Mouse (Mus musculus) testis, postnatal 14 days (tissue): ENCODE measurements around the gene Lypd4.
"Not testable (repeated sequence)": the region's sequence is repeated elsewhere in the genome, so short reads cannot be mapped to it uniquely, and the experiment has no call there.

Experiments
- DNase-seq: peaks from one replicate; pipeline ENCODE4 v3.0.0; 2021; ENCODE audit warnings: low spot score

The Lypd4 gene

DNA sequence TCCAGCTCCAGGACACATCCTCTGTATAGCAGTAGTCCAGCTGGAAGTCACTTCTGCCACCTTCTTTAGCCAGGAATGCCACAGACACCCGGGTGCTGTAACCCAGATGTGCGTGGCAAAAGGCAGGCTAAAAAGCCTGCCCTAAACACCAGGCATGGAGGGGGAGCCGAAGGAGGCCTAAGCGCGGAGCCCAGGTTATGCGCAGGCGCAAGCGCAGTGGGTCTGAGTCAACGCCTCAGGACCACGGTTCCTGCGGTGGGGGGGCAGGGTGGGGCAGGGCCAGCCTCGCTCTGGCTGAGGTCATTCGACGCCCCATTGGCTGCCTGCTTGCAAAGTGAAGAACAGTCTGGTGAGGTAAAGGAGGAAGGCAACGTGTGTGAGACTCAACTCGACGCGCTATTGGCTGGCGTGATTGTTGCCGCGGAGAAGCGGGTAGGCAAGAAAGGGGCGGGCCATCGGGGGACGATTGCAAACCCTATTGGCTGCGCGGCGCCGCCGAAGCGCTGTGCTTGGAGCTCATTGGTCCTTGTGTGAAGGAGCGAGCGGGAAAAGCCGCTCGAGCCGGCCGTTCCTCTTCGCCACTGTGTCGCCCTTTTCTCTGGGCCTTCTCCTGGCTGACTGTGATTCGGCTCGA, at the start of gene Lypd4, which contains the start of gene Dmrtc2:
Gene Lypd4 (minus strand): TSS at position 410 of the 634 bp plus-strand sequence.
Gene Dmrtc2 (plus strand): TSS at position 526 of the 634 bp plus-strand sequence.
- peak; percentile 93 for DNase-seq

DNA sequence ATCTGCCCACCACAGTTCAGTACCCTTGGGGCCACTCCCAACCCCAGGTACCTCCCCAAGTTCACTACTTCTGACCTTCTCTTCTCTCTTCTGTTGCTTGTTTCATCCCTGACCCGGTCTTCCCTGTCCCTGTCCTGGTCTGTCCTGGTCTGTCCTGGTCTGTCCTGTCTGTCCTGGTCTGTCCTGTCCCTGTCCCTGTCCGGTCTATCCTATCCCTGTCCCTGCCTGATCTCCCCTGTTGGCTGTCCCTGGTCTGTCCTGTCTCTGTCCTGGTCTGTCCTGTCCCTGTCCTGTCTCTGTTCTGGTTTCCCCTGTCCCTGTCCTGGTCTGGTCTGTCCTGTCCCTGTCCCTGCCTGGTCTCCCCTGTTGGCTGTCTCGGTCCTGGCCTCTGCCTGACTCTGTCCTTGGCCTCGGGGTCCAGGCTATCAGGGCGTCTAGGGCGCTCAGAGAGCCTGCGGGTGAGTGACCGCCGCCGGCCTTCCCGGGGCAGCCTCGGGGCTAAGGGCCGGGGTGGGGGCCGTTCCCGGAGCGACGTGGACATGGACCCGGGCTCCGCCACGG, 49.1 kb upstream of the Lypd4 start:
- no peak for DNase-seq

DNA sequence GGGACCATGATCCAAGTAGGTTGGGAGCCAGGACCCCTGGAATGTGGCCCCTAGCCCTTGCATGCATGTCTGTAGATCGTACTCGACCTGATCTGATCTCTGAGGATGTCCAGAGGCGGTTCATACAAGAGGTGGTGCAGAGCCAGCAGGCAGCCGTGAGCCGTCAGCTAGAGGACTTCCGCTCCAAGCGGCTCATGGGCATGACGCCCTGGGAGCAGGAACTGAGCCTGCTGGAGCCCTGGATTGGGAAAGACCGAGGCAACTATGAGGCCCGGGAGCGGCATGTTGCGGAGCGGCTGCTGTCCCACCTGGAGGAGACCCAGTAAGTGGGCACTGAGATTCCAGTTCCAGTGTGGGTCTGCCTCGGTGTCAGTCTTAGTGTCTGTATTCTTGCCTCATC, 42.7 kb upstream of the Lypd4 start:
- DNase-seq: no peak

DNA sequence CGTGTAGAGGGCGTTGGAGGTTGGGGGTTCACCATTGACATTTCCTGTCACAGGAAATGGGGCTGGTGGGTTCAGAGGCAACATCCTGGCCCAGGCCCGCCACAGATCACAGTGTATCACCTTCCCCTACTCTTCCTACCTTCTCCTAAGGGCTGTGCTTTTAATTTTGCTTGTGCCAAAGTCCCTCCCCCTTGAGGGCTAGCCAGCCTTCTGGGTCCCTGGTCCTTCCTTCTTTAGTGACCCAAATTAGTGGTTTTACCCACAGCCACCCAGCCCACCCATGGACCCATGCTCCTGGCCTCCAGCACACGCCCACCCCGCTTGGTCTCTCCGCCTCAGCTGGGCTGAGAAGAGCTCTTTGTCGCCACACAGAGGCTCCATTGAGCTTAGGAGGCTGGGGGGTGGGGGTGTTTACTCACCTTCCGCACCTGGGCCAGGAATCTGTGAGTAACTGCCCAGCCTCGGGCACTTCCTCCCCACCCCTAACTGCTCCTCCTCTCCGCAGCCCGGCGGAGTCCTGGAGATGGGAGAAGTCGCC, 37.5 kb upstream of the Lypd4 start:
- DNase-seq: no peak

DNA sequence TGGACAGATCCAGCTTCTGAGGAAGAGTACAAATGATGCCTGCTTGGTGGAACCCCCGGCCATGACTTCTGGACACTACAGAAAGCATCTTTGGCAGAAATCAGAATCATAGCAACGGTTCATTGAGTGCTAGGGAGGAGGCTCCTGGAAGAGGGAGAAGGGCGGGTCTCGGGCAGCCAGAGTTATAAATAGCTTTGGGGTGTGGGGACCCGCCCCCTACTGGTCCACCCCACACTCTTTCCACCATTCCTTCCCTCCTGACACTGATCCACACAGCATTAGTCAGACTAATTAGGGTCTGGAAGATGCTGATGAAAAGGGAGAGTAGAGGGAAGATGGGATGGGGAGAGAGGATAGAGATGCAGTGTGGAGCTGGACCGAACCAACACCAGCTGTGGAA, 36.8 kb upstream of the Lypd4 start:
- DNase-seq: no peak

DNA sequence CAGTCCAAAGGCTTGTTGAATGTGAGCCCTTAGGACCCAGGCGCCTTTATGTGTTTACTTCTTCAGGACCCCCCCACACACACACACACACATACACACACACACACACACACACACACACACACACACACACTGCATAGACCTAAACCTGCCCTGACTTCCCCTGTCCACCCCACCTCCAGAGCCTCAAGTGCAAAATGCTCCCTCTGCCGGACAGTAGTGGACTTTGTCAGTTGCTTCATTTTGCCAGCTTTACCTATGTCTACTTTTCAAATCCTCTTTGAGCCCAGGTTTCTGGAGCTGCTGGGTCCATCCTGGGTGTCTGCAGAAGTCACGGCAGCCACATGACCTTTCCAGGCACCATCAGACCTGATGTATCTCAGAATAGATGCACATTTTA, 35.2 kb upstream of the Lypd4 start:
- peak; percentile 38 for DNase-seq

DNA sequence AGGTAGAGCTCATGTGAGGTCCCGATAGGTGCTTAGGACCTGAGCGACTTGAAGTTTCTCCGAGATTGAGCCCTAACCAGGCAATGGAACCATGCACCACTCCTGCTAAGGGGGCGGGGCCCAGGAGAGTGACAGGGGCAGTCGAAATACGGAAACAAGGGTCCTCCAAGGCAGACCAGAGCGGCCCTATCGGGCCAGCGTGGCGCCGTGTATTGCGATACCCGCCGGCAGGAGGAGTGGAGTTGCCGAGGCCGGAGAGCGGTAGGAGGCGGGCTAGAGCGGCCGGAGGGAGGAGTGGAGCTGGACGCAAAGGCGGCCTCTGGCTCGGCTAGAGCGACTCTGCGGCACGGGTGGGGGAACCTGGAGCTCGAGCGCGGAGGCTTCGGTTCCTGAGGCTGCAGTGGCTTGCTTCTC, 34.3 kb upstream of the Lypd4 start:
- peak; percentile 98 for DNase-seq

DNA sequence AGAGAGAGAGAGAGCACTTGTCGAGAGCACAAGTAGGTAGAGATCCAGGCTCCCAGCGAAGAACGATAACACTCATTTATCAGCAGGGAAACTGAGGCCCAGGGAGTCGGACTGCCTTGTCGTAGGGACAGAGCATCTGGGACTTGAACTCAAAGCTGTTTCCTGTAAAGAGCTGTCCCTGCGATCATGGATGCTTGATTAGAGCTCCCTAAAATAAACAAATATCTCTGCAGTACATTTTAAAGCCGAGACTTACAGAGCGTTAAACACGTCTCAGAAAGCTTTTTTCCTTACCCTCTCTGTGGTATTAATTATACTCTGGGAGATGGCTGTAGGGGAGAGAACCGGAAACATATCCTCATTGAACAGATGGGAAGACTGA, 33.7 kb upstream of the Lypd4 start:
- DNase-seq: no peak

DNA sequence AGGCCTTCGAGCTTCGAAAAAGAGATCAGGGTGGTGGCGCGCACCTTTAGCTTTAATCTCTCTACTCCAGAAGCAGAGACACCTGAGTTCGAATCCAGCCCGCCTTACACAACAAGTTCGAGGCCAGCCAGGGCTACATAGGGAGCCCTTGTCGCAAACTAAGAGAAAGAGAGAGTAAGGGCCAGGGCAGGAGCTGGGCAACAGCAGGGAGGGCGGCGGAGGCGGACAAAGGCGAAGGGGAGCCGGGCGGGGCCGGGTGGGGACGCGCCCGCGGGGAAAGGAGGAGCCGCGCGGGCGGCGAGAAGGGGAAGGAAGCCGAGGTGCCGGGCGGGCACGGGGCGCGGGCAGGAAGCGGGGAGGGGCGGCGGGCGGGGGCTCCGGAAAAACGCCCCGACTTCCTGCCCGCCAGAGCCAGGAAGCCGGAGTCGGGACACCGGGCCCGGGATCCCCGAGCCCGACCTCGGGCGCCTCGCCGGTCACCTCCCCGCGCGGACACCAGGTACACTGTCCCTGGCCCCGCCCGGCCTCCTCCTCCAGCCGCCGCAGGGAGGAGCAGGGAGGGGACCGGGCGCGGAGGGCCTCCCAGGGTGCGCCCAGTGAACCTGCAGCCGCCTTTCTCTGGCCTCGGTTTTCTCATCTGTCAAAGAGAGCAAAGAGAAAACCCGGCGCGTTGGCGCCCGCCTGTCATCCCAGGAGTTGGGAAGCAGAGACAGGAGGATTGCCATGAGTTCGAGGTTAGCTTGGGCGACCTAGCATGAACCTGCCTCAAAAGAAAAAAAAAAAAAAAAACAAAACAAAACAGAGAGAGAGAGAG, 33.1 kb upstream of the Lypd4 start, which contains the start of gene Arhgef1:
Gene Arhgef1 (plus strand): TSS at position 283 of the 814 bp plus-strand sequence.
- peak; percentile 50 for DNase-seq

DNA sequence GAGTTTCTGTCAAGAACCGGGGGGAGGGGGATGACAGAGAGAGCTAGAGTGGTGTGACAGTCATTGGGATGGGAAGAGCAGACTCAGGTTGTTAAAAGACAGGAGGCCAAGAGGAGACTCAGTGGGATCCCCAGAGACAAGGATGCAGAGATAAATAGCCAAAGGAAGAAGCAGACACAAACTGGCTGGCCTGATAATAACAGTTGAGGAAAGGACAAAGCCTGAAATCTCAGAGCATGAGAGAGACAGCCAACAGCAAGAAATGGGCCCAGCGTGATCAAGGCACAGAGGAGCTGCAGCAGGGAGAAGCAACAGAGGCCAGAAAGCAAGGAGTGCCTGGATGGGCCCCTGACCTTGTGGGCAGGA, 32.5 kb upstream of the Lypd4 start:
- no peak for DNase-seq

DNA sequence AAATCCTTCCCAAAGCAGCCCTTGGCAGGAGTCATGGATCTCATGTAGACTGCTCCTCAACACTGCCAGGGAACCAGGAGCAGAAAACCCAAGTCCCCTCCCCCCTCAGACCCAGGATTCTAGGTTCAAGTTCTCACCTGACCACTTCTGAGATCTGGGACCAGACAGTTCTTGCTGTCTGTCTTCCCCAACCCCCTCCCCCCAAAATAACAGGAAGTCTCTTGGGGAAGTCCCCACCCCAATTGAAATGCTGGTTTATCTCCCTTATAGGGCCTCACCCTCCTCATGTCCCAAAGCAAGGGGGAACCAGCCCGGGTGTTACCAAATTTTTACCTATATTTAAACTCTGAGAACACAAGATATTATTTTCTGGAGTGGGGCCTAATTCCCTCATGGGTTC, 32.1 kb upstream of the Lypd4 start:
- no peak for DNase-seq

DNA sequence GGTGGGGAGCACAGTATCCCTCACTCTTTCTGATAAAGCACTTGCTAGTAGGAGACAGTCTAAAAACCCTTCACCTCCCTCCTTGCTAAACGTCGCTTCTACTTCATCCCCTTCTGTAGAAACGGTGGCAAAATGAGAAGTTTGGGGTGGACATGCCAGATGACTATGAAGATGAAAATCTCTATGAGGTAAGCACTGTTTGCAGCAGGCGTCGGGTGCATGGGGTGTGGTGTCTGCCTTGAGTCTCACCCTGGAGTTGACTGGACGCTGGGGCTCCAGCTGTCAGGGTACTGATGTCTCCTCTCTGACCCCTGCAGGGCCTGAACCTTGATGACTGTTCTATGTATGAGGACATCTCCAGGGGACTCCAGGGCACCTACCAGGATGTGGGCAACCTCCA, 31.4 kb upstream of the Lypd4 start:
- DNase-seq: no peak

DNA sequence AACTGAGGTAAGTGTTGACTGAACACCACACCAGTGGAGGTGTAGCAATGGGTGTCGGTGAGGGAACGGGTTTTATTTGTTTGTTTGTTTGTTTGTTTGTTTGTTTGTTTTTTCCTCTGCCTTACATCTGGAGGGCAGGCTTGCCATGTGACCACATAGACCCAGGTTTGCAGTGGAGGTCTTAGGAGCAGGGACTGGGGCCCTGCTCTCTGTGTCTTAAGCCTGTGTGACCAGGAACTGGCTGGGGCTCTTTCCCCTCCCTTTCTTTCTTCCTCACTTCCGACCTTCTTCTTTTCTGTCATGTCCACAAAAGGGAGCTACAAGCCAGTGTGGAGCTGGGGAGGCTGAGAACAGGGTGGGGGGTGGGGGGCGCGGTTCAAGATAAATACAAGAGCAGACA, 28.2 kb upstream of the Lypd4 start:
- DNase-seq: no peak

DNA sequence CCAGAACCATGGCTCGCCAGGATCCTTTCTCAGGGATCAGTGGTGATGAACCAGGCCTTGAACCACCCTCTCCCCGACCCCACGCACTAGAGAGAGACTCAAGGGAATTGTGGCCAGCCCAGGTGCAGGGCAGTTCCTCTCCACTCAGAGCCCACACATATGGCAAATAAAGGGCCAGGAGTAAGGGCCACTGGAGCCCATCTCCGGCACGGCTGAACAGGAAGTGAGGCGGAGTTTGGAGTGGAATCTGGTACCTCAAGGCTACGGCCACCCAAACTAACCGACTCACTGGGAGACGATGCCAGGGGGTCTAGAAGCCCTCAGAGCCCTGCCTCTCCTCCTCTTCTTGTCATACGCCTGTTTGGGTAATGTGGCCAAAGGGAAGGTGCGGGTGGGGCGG, 27.5 kb upstream of the Lypd4 start, which contains the start of gene Cd79a:
Gene Cd79a (plus strand): TSS at position 158 of the 400 bp plus-strand sequence.
- DNase-seq: no peak

DNA sequence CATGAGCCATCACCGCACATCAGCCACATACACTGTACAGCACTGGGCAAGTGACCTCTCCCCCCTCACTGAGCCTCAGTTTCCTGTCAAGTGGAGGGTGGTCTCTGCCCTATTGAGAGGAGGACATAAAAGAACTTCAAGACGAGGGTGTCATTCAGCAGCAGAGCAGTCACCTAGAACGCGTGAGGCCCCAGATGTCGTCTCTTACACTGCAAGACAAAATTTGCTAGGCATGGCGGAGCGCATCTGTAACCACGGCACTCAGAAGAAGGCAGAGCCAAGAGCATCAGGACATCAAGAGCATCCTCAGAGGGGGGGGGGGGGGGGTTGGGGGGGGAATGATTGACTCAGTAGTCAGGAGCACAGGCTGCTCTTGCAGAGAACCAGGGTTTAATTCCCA, 26.5 kb upstream of the Lypd4 start:
- DNase-seq: no peak

DNA sequence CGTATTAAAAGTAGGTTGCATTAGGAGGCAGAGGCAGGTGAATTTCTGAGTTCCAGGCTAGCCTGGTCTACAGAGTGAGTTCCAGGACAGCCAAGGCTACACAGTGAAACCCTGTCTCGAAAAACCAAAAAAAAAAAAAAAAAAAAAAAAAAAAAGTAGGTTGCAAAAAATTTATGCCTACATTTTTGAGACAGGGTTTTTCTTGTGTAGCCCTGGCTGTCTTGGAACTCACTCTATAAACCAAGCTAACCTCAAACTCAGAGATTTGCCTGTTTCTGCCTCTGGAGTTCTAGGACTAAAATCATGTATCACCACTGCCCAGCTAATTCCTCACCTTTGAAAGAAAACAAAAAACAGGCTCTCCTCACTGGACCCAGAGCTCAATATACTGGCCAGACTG, 26.0 kb upstream of the Lypd4 start:
- not testable (repeated sequence) for DNase-seq

DNA sequence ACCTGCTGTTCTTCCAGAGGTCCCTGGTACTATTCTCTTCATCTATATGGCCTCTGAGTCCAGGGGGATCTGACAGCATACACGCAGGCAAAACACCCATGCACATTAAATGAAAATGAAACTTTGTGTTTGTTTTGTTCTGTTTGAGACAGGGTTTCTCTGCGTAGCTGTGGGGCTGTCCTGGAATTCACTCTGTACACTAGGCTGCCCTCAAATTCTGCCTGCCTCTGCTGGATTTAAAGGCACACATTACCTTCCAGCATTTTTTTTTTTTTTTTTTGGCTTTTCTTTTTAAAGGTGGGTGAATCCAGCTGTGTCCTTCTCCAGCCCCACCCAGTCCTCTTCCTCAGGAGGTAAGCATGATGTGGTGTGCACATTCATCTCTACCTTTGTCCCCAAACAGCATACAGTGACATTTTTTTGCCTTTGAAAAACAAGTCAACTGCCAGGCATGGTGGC, 22.4 kb upstream of the Lypd4 start:
- peak; percentile 54 for DNase-seq

DNA sequence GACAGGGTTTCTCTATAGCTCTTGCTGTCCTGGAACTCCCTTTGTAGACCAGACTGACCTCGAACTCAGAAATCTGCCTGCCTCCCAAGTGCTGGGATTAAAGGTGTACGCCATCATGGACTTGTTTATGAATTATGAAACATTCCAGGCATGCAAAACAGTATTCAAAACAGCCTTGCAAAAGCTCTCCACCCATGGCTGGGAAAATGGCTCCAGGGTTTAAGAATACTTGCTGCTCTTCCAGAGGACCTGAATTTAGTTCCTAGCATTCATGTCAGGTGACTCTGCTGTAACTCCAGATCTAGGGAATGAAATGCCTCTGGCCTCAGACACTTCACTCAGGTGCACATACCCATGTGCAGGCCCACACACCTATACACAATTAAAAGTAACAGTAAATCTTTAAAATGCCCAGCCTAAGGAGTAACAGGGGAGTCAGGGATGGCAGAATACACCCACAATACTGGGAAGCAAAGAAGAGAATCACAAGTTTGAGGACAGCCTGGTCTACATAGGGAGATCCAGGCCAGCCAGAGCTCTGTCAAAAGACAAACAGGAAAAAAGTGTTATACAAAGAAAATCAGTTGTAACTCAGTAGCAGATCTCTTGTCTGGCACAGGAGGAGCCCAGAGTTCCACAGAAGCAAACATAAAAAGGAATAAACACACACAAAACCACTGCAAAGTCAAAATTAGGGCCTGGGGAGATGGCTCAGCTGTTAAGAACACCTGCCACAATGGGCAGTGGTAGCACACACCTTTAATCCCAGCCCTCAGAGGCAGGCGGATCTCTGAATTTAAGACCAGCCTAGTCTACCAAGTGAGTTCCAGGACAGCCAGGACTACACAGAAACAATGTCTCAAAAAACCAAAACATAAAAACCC, 21.7 kb upstream of the Lypd4 start:
- DNase-seq: no peak

DNA sequence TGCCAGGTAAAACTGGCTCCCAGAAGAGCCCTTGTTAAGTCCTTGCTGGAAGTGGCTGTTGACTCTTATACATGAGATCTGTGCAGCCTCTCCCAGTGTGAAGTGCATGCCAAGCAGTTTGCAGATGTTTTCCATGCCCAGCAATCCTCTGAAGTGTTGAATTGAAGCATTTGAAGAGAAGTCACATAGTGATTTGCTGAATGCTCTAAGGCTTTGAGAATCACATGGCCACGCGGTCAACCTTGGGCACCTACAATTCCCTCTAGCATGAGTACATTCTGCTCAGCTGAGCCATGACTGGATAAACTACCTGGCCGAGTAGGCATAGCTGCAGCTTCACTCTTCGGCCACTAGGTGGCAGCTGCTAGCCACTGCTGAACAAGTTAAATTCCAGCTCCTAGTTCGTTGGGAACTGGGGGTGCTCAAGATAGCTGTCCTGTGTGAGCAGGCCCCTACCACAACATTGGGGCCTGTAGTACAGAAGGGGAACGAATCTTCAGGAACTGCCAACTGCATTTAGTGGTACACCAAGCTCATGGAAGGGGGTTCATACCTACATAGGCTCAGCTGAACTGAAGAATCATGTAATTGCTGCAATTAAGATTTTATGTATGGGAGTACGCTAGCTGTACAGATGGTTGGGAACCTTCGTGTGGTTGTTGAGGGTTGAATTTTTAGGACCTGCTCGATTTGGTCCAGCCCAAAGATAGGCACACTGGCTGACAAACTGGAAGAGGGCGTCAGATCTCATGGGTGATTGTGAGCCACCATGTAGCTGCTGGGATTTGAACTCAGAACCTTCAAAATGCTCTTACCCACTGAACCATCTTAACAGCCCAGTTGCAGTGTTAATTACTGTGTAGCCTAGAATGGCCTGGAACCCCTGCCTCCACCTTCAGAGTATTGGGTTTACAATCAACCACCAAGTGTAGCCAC, 20.8 kb upstream of the Lypd4 start:
- DNase-seq: peak; percentile 48

DNA sequence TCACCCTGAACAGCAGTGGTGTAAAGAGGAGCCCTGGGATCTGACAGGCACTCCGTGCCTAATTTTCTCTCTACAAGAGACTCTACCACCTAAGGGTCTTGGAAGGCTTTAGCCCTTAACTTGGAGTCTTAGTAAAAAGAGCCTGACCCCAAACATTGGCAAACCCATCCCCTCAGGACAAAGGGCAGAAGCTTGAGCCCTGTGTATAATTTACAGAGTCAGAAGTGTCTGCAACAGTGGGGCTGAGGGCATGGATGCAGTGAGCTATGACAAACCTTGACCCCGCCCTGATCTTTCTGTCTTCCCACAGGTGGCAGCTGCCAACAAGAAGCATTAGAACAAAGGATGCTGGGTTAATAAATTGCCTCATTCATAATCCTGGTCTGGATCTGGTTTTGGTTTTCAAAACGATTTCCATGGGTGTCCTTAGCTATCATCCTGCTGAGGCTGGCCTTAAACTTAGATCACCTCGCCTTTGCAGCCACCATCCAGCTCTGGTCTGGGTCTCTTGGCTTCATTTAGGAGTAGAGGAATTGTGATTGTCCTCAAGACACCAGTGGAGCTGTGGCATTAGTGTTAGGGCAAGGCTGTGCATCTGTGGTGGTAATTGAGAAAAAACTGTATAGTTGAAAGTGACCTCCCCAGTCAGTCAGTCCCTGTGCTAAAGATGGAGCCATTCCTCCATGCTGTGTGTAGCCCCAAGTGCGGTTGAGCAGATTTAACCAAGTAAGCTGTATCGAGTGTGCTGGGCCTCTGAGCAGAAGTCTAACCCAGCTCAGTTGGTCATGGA, 19.9 kb upstream of the Lypd4 start:
- DNase-seq: no peak
